Mouse (Mus musculus) B cell, adult (primary cell): ENCODE measurements around the gene Capn1. TPM values are rescaled to one million over a fixed set of nuclear protein-coding genes. Genes with fewer than 3 reads are reported as not detected.

Source experiments
- total RNA-seq: library from RNA; stranded (reverse); gene quantifications from 4 replicates; pipeline ENCODE4 v1.2.4, GENCODE M21; 2023; ENCODE audit not compliant: inconsistent age

The Capn1 gene
- total RNA-seq: 82.1 to 108 TPM (median 91.6 TPM) in 4 replicates

GRCm38 (mm10) chr19:6015511-6016315 is at the start of gene Capn1:
TSS of gene Capn1 (minus strand) at chr19:6015897.

GRCm38 (mm10) chr19:6061021-6061533 is 45.4 kb upstream of the Capn1 start, which contains the start of gene Znhit2:
TSS of gene Znhit2 (plus strand) at chr19:6061192.

GRCm38 (mm10) chr19:6057313-6058096 is 41.8 kb upstream of the Capn1 start, which contains the start of the genes Mrpl49 and Fau:
TSS of gene Mrpl49 (minus strand) at chr19:6057785.
TSS of gene Fau (plus strand) at chr19:6057844.

GRCm38 (mm10) chr19:6046294-6047153 is 30.8 kb upstream of the Capn1 start, which contains the start of gene Syvn1:
TSS of gene Syvn1 (plus strand) at chr19:6046576.

GRCm38 (mm10) chr19:5986043-5986442 is 29.7 kb downstream of the Capn1 start, which contains the start of gene Slc22a20:
TSS of gene Slc22a20 (minus strand) at chr19:5986143.

GRCm38 (mm10) chr19:5963883-5964562 is 51.7 kb downstream of the Capn1 start, which contains the start of gene Pola2:
TSS of gene Pola2 (minus strand) at chr19:5964202.

Other genes with a start within 250 kb of the Capn1 start
- gene Scyl1, start 244.5 kb downstream of the Capn1 start, total RNA-seq: 74.4 to 97.3 TPM (median 80.0 TPM) in 4 replicates
- 29.4 to 40.1 TPM (median 35.7 TPM) in 4 replicates for gene Frmd8, start 140.6 kb downstream of the Capn1 start, total RNA-seq
- 21.3 to 29.7 TPM (median 22.3 TPM) in 4 replicates for gene Slc25a45, start 138.1 kb downstream of the Capn1 start, total RNA-seq
- gene Tigd3, start 121.7 kb downstream of the Capn1 start, total RNA-seq: 1.9 to 2.7 TPM (median 2.6 TPM) in 4 replicates
- 161 to 182 TPM (median 167 TPM) in 4 replicates for gene Dpf2, start 102.9 kb downstream of the Capn1 start, total RNA-seq
- gene Cdc42ep2, start 91.1 kb downstream of the Capn1 start, total RNA-seq: 0.29 to 0.69 TPM (median 0.35 TPM) in 3 of 4 replicates, not detected in the other
- gene Pola2, start 51.7 kb downstream of the Capn1 start, total RNA-seq: 73.1 to 80.6 TPM (median 74.2 TPM) in 4 replicates
- gene Slc22a20, start 29.8 kb downstream of the Capn1 start, total RNA-seq: not detected in 4 replicates
- 176 to 196 TPM (median 188 TPM) in 4 replicates for gene Syvn1, start 30.7 kb upstream of the Capn1 start, total RNA-seq
- 14.5 to 19.1 TPM (median 18.6 TPM) in 4 replicates for gene Mrpl49, start 41.9 kb upstream of the Capn1 start, total RNA-seq
- 3,370 to 3,487 TPM (median 3,432 TPM) in 4 replicates for gene Fau, start 41.9 kb upstream of the Capn1 start, total RNA-seq
- gene Znhit2, start 45.3 kb upstream of the Capn1 start, total RNA-seq: 11.7 to 16.6 TPM (median 12.9 TPM) in 4 replicates
- 9.3 to 20.4 TPM (median 16.4 TPM) in 4 replicates for gene Tm7sf2, start 52.5 kb upstream of the Capn1 start, total RNA-seq
- gene Vps51, start 61.3 kb upstream of the Capn1 start, total RNA-seq: 88.4 to 98.7 TPM (median 94.0 TPM) in 4 replicates
- not detected in 4 replicates for gene Tmem262, start 64.1 kb upstream of the Capn1 start, total RNA-seq
- 1.0 to 1.4 TPM in 2 of 4 replicates, not detected in the others for gene Gm28374, start 66.4 kb upstream of the Capn1 start, total RNA-seq
- gene Zfpl1, start 69.1 kb upstream of the Capn1 start, total RNA-seq: 52.4 to 58.0 TPM (median 54.3 TPM) in 4 replicates
- 1.4 to 3.9 TPM (median 2.2 TPM) in 4 replicates for gene Cdca5, start 69.1 kb upstream of the Capn1 start, total RNA-seq
- not detected in 4 replicates for gene AC131692.1, start 78.5 kb upstream of the Capn1 start, total RNA-seq
- not detected in 4 replicates for gene Naaladl1, start 89.9 kb upstream of the Capn1 start, total RNA-seq
- 8.1 to 10.4 TPM (median 8.8 TPM) in 4 replicates for gene Sac3d1, start 102.8 kb upstream of the Capn1 start, total RNA-seq
- gene Snx15, start 112.4 kb upstream of the Capn1 start, total RNA-seq: 28.8 to 34.9 TPM (median 32.1 TPM) in 4 replicates
- gene Batf2, start 125.1 kb upstream of the Capn1 start, total RNA-seq: not detected in 4 replicates
- gene Arl2, start 125.7 kb upstream of the Capn1 start, total RNA-seq: 28.2 to 35.1 TPM (median 33.3 TPM) in 4 replicates
- not detected in 4 replicates for gene Majin, start 168.5 kb upstream of the Capn1 start, total RNA-seq
- gene Gpha2, start 210.5 kb upstream of the Capn1 start, total RNA-seq: not detected in 4 replicates
- gene Ppp2r5b, start 220.0 kb upstream of the Capn1 start, total RNA-seq: 23.9 to 27.8 TPM (median 25.9 TPM) in 4 replicates
- 163 to 191 TPM (median 175 TPM) in 4 replicates for gene Atg2a, start 225.8 kb upstream of the Capn1 start, total RNA-seq